Mouse (Mus musculus) intestine, embryonic 14.5 days (tissue): ENCODE measurements around the gene Spta1. TPM values are rescaled to one million over a fixed set of nuclear protein-coding genes. Genes with fewer than 3 reads are reported as not detected.

ENCODE experiments used
- ATAC-seq: fragments of 200-750 bp; cut with Nextera tagmentation; replicated peaks from 2 replicates; pipeline ENCODE4 v1.8.0; 2017; ENCODE audit warnings: low read depth, moderate number of reproducible peaks, moderate TSS enrichment, moderate library complexity; ENCODE audit not compliant: low FRiP score, low TSS enrichment
- DNase-seq: peaks from one replicate; pipeline ENCODE4 v3.0.0-alpha.2; 2018; ENCODE audit warnings: low spot score
- H3K27ac ChIP-seq: fragments of 300-500 bp; sonication (generic); 2 replicates; pipeline ENCODE4 v1.5.1; 2014; ENCODE audit warnings: low read depth, mild to moderate bottlenecking, control low read depth
- H3K27me3 ChIP-seq: fragments of 300-500 bp; sonication (generic); replicated peaks from 2 replicates; pipeline ENCODE4 v1.6.1; 2014; ENCODE audit warnings: low read length, control low read depth; ENCODE audit not compliant: control insufficient read depth, insufficient read depth
- H3K36me3 ChIP-seq: fragments of 300-500 bp; sonication (generic); 2 replicates; pipeline ENCODE4 v1.6.1; 2014; ENCODE audit warnings: low read length, control low read depth; ENCODE audit not compliant: control insufficient read depth, insufficient read depth
- H3K4me1 ChIP-seq: fragments of 300-500 bp; sonication (generic); replicated peaks from 2 replicates; pipeline ENCODE4 v1.6.1; 2014; ENCODE audit warnings: low read length, control low read depth, mixed read lengths; ENCODE audit not compliant: control insufficient read depth, insufficient read depth
- H3K4me2 ChIP-seq: fragments of 300-500 bp; sonication (generic); 2 replicates; pipeline ENCODE4 v1.6.1; 2014; ENCODE audit warnings: low read length
- H3K4me3 ChIP-seq: fragments of 300-500 bp; sonication (generic); 2 replicates; pipeline ENCODE4 v1.5.1; 2014; ENCODE audit warnings: low read depth, low read length, control low read depth, mixed read lengths
- H3K9ac ChIP-seq: fragments of 300-500 bp; sonication (generic); 2 replicates; pipeline ENCODE4 v1.6.1; 2014; ENCODE audit warnings: mild to moderate bottlenecking, low read length
- H3K9me3 ChIP-seq: fragments of 300-500 bp; sonication (generic); 2 replicates; pipeline ENCODE4 v1.6.1; 2016; ENCODE audit warnings: low read length, control low read depth; ENCODE audit not compliant: control insufficient read depth
- WGBS: fragments of 180-500 bp; shearing (Covaris S2); extraction: QIAGEN DNeasy Blood & Tissue Kit; methylation state at CpG from one replicate; pipeline ENCODE4 v1.1.7; 2014; 5-methylcytosine and 5-hydroxymethylcytosine counted together
- polyA plus RNA-seq: library from polyadenylated mRNA; unstranded; fragments of >200 nt; fragmentation: Nextera tagmentation; extraction: Ambion mirVana; gene quantifications from 2 replicates; pipeline ENCODE4 v1.2.1, GENCODE M21; 2014

Spta1 gene
- polyA plus RNA-seq, 1 experiment from 2014 or later = 0.68 TPM

DNA sequence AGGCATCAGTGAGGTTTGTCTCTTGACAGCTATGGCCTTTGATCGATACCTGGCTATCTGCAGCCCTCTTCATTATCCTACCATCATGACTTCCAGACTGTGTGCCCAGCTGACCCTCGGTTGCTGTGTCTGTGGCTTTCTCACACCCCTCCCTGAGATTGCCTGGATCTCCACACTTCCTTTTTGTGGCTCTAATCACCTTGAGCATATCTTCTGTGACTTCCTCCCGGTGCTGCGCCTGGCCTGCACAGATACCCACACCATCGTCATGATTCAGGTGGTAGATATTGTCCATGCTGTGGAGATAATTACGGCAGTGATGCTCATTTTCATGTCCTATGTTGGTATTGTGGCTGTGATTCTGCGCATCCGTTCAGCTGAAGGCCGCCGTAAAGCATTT, 13.5 kb upstream of the Spta1 start:
- WGBS = 93% methylated on average over 10 of the region's 10 CpGs
- H3K4me2 ChIP-seq = no peak overlapping the region
- no peaks in the 10 kb centered on the region for H3K36me3 ChIP-seq
- H3K27ac ChIP-seq = no peak overlapping the region
- H3K4me1 ChIP-seq = no peaks in the 10 kb centered on the region
- no peak overlapping the region for H3K9ac ChIP-seq
- DNase-seq = no peak
- H3K9me3 ChIP-seq = no peaks in the 10 kb centered on the region
- H3K27me3 ChIP-seq = no peaks in the 10 kb centered on the region
- no peak overlapping the region for H3K4me3 ChIP-seq
- no peak for ATAC-seq

DNA sequence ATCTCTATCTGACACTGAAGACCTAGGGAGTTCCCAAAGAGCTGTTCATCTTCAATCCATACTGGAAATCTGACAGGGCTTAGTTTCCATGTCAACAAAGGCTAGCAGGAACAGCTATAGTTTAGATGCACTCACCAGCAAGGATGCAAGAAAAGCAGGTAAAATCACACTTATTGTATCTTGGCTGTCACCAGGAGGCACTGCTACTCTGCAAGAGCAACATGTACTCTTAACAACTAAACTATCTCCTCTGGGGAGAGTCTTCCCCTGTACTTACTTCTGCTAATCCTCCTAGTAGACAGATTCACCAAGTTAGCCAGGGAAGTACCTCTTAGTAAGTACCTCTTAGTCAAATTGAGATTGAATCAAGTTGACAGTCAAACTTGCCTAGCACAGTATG, 3.6 kb upstream of the Spta1 start:
- no peaks in the 10 kb centered on the region for H3K4me1 ChIP-seq
- no peak overlapping the region for H3K4me3 ChIP-seq
- DNase-seq = no peak
- no peak overlapping the region for H3K9ac ChIP-seq
- no peak overlapping the region for H3K27ac ChIP-seq
- no peak for ATAC-seq
- no peaks in the 10 kb centered on the region for H3K9me3 ChIP-seq
- no peaks in the 10 kb centered on the region for H3K27me3 ChIP-seq
- no peak overlapping the region for H3K4me2 ChIP-seq
- no peaks in the 10 kb centered on the region for H3K36me3 ChIP-seq

DNA sequence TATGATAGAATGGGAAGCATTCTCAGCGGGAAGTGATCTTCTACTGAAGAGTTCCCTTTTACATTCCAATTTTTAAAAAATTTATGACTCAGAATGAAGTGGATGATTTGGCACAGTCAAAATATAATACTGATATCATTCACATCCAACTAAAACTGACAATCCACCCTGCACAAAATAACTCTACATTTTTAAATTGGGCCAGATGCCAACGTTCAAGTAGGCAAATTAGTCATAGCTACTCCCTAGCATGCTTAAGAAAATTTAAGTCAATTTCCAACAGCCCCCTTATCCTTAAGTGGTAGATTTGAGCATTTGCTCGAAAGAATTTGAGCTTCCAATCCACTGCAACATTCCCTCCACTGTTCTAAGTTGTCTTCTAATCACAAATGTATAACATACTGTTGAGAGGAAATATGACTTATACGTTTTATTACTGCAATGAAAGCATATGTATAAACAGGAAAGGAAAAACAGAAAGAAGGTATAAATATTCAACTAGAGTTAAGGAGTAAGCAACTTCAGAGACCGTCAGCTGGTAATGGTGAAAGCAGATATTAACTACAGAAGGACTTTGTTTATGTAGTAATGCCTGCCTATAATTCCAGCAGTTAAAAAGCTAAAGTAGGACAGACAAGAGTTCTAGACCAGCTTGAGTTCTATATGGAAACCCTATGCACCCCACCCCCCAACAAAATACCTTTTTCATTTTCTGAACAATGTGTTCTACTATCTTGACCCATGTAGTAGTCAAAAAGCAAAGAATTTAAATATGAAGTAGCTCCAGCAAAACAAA, 1.7 kb upstream of the Spta1 start:
- Histone ChIP-seq H3K4me2 (no peak overlapping the region), H3K9me3 (no peaks in the 10 kb centered on the region), H3K9ac (no peak overlapping the region), H3K27me3 (no peaks in the 10 kb centered on the region), H3K27ac (no peak overlapping the region), H3K4me1 (no peaks in the 10 kb centered on the region), H3K4me3 (no peak overlapping the region), H3K36me3 (no peaks in the 10 kb centered on the region)
- WGBS = 52% methylated on average over 5 of the region's 5 CpGs
- DNase-seq (no peak), ATAC-seq (no peak)

DNA sequence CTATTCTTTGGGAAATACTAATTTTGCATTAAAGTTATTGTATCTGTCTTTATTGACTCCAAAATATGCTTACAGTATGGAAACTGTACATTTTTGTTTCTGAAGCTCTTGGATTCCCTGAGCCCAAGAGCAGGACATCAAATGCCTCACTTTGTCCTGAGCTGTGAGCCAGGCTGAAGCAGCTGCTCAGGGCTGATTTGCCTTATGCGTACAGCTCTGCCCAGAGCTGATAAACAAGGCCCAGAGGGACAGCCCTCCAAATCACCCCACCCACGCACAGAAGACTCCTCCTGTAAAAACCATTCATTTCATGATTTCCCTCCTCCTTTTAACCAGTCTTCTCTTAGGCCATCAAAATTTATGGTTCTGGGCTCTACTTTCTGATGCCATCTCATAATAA, 1.0 kb upstream of the Spta1 start:
- Histone ChIP-seq H3K27ac (no peak overlapping the region), H3K9ac (no peak overlapping the region), H3K9me3 (no peaks in the 10 kb centered on the region), H3K27me3 (no peaks in the 10 kb centered on the region), H3K4me2 (no peak overlapping the region), H3K36me3 (no peaks in the 10 kb centered on the region), H3K4me3 (no peak overlapping the region), H3K4me1 (no peaks in the 10 kb centered on the region)
- ATAC-seq (no peak), DNase-seq (no peak)
- 38% methylated on average over 2 of the region's 2 CpGs for WGBS

DNA sequence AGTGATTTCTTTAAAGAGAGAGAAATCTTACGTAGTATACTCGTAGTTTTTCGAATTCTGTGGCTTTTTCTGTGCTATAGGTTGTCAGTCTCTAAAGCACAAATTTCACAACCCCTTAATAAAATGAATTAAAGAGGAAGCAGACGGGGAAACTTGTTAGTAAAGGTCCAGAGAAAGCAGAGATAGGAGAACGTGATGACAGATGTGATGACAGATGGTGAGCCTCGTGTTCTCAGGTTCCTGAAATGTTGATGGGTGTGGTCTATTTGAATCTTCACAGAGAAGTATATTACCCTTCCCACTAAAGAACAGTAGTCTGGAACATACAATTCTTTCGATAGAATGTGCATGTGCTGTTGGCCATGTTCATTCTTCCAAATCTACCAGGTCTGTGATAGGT, 32.1 kb downstream of the Spta1 start:
- no peaks in the 10 kb centered on the region for H3K36me3 ChIP-seq
- no peaks in the 10 kb centered on the region; the same call in 1 of the 2 replicates for H3K4me1 ChIP-seq
- H3K27ac ChIP-seq = no peak overlapping the region
- H3K27me3 ChIP-seq = no peaks in the 10 kb centered on the region
- H3K4me2 ChIP-seq = no peak overlapping the region
- H3K9ac ChIP-seq = no peak overlapping the region
- no peak overlapping the region for H3K4me3 ChIP-seq
- no peaks in the 10 kb centered on the region for H3K9me3 ChIP-seq
- DNase-seq (no peak), ATAC-seq (no peak)
- WGBS = 65% methylated on average over 7 of the region's 7 CpGs

DNA sequence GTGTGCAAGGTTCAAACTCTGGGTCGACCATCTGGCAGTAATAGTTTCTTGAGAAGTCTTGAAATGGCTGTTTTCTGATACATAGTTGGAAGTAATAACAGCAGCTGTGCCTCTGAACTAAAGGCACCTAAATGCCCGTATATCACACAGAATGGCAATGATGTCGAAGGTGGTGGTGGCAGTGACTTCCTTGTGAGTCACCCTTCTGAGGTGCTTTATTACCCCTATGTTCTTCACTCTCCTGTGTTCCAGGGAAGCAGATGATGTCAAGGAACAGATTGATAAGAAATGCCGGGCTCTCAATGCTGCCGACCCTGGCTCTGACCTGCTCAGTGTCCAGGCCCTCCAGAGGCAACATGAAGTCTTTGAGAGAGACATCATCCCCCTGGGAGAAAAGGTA, 39.7 kb downstream of the Spta1 start:
- H3K4me1 ChIP-seq = no peaks in the 10 kb centered on the region; the same call in 1 of the 2 replicates
- ATAC-seq (no peak), DNase-seq (no peak)
- WGBS = 67% methylated on average over 5 of the region's 5 CpGs
- H3K36me3 ChIP-seq = no peaks in the 10 kb centered on the region
- H3K27me3 ChIP-seq = no peaks in the 10 kb centered on the region
- H3K4me3 ChIP-seq = no peak overlapping the region
- H3K9ac ChIP-seq = no peak overlapping the region
- no peak overlapping the region for H3K4me2 ChIP-seq
- H3K9me3 ChIP-seq = no peaks in the 10 kb centered on the region
- H3K27ac ChIP-seq = no peak overlapping the region

DNA sequence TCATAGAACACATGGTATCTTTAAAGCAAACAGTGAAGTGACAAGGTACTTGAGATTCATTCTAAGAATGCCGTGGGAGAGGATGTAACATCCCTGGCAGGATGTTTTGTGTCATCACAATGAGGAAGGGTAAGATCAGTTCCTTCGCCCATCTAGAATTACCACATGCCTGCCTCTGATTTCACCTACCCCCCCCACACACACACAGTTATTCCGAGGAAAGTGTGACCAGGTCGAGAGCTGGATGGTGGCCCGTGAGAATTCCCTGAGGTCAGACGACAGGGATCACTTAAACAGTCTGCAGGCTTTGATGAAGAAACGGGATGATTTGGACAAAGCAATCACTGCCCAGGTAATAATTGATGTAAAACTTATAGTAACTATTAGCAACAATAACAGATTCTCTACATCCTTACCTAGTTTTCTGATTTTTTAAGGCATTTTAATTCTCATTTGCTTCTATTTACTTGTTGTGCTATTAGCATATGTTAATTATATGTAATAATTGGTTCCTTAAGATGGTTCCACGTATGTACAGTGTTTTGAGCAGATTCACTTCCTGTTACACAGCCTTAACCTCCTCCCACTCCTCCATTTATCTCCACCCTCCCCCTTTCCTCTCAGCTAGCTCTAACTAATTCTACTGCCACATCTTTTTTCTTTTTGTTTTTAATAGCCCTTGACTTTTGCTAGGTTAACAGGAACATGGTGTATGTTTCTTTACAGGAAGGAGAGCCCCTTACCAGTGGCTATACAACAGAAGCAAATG, 42.9 kb downstream of the Spta1 start:
- H3K9ac ChIP-seq = no peak overlapping the region
- no peaks in the 10 kb centered on the region for H3K36me3 ChIP-seq
- WGBS = 64% methylated on average over 8 of the region's 8 CpGs
- H3K27me3 ChIP-seq = no peaks in the 10 kb centered on the region
- ATAC-seq (no peak), DNase-seq (no peak)
- no peaks in the 10 kb centered on the region for H3K9me3 ChIP-seq
- H3K4me3 ChIP-seq = no peak overlapping the region
- no peaks in the 10 kb centered on the region for H3K4me1 ChIP-seq
- no peak overlapping the region for H3K27ac ChIP-seq
- no peak overlapping the region for H3K4me2 ChIP-seq

DNA sequence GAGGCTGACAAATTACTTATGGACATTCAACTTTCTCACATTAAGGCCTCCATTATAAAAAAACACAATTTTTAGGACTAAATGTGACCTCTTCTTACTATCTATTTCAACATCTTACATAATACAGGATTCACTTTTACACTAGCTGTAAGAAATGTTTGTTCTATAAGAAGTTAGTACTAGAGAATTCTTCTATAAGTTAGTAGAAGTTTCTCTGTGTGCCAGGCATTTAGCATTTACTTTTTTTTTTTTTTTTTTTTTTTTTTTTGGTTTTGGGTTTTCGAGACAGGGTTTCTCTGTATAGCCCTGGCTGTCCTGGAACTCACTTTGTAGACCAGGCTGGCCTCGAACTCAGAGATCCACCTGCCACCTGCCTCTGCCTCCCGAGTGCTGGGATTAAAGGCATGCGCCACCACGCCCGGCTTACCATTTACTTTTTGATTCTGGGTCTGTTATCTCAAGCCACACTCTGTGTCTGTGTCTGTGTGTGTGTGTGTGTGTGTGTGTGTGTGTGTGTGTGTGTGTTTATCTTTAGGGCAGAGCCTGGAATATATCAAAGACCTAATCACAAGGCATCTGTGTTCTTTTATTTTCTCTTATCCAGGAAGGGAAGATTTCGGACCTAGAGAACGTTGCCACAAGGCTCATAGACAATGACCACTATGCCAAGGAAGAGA, 44.1 kb downstream of the Spta1 start:
- no peak overlapping the region for H3K4me2 ChIP-seq
- H3K4me3 ChIP-seq = no peak overlapping the region
- H3K27me3 ChIP-seq = no peaks in the 10 kb centered on the region
- no peak for ATAC-seq
- H3K36me3 ChIP-seq = no peaks in the 10 kb centered on the region
- no peak overlapping the region for H3K9ac ChIP-seq
- no peaks in the 10 kb centered on the region for H3K9me3 ChIP-seq
- no peak for DNase-seq
- 80% methylated on average over 8 of the region's 8 CpGs for WGBS
- H3K27ac ChIP-seq = no peak overlapping the region
- no peaks in the 10 kb centered on the region for H3K4me1 ChIP-seq
